Mouse (Mus musculus): Measurements from ENCODE around the gene Mpig6b. TPM values are rescaled to one million over a fixed set of nuclear protein-coding genes. Genes with fewer than 3 reads are reported as not detected.

The Mpig6b gene
- polyA plus RNA-seq, 1 experiment from 2014 or later = 1.3 TPM

DNA sequence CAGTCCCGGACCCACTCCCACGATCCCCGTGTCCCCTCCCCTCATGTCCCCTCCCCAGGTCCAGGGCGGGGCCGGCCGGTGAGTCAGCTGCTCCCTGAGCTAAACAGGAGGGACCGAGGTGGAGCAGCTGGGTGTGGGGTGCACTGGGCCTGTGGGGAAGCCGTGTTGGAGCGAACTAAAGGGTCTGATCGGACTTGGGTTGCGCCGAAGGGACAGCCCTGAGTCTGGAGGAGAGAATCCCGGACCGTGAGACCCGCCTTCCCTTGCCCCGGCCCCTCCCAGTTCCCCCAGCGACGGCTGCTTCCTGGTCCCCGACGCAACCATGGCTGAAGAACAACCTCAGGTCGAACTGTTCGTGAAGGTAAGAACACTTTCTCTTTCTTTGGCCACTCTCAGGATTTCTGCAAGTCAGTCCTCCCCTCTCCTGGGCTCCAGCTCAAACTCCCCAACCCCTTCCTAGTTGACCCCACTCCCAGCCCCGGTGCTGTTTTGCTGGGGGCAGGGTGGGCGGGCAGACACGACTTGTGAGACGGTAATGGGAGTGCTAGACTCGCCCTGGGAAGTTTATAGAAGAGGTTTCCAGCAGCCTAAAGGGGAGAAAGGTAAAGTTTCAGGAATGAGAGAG, 15.7 kb downstream of the Mpig6b start:
- H3K9me3 ChIP-seq (replicated peaks) = no peaks in the 10 kb centered on the region; the same call in 1 of the 2 replicates
- H3K36me3 ChIP-seq = peaks cover 31% of the 10 kb centered on the region
- peak overlapping the region; percentile 97 for H3K27ac ChIP-seq (replicated peaks)
- peak overlapping the region; percentile 70 for H3K4me3 ChIP-seq
- DNase-seq (ENCODE audit: low spot score) = peak; percentile 77
- H3K4me1 ChIP-seq = peaks cover 78% of the 10 kb centered on the region
- under 1% methylated on average over 27 of the region's 27 CpGs for WGBS
- 0 out of 2 replicates have a peak, but pooled peaks cover 3% of the 10 kb centered on the region for H3K27me3 ChIP-seq (ENCODE audit: low read depth, poor library complexity, severe bottlenecking)

DNA sequence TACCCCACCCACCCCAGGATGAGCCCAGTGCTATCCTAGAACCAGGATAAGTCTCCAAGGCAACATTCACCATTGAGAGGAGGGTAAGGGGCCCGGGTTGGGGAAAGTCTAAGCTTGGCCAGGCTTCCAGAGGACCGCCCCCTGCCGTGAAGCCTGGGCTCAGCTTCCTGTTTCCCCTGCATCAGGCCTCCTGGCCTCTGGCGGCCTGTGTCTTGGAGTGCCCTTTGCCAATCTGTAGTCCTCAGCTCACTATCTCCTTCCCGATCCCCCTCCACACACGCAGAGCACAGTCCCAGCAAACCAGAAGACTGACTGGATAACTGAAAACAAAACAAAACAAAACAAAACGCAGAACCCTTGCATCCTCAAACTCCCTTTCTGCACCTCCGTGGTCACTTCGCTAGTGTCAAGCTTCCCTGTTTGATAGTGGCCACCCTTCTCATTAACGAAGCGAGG, 16.4 kb downstream of the Mpig6b start, which contains the start of gene Clic1:
Clic1 (plus strand) TSS at position 406 of the 456 bp plus-strand sequence.
- WGBS = 2% methylated on average over 11 of the region's 11 CpGs
- peaks cover 85% of the 10 kb centered on the region for H3K4me1 ChIP-seq
- peak within 1 kb of the TSS; percentile 70 for H3K4me3 ChIP-seq
- peak; percentile 87 for DNase-seq (ENCODE audit: low spot score)
- 0 out of 2 replicates have a peak, but pooled peaks cover 4% of the 10 kb centered on the region for H3K27me3 ChIP-seq (ENCODE audit: low read depth, poor library complexity, severe bottlenecking)
- peaks cover 24% of the 10 kb centered on the region for H3K36me3 ChIP-seq
- peak within 1 kb of the TSS; percentile 97 for H3K27ac ChIP-seq (replicated peaks)
- no peaks in the 10 kb centered on the region; the same call in 1 of the 2 replicates for H3K9me3 ChIP-seq (replicated peaks)

DNA sequence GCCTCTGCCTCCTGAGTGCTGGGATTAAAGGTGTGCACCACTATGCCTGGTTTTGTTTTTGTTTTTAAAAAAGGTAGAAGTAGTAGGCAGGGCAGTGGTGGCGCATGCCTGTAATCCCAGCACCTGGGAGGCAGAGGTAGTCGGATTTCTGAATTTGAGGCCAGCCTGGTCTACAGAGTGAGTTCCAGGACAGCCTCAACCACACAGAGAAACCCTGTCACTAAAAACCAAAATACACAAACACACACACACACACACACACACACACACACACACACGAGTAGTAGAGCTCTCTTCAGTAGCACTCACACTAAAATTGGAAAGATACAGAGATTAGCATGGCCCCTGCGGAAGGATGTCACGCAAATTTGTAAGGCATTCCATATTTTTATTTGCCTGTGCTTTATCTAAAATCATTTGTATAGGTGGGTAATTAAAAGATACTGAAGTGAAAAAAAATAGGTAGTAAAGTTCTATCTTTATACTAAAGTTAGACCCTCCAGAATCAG, 17.0 kb downstream of the Mpig6b start:
- no peaks in the 10 kb centered on the region; the same call in 1 of the 2 replicates for H3K9me3 ChIP-seq (replicated peaks)
- 63% methylated on average over 5 of the region's 5 CpGs for WGBS
- peaks cover 18% of the 10 kb centered on the region for H3K36me3 ChIP-seq
- no peak for DNase-seq (ENCODE audit: low spot score)
- H3K27ac ChIP-seq (replicated peaks) = peak overlapping the region; percentile 97
- H3K27me3 ChIP-seq (ENCODE audit: low read depth, poor library complexity, severe bottlenecking) = 0 out of 2 replicates have a peak, but pooled peaks cover 4% of the 10 kb centered on the region
- H3K4me1 ChIP-seq = peaks cover 91% of the 10 kb centered on the region
- H3K4me3 ChIP-seq = peak overlapping the region; percentile 70

DNA sequence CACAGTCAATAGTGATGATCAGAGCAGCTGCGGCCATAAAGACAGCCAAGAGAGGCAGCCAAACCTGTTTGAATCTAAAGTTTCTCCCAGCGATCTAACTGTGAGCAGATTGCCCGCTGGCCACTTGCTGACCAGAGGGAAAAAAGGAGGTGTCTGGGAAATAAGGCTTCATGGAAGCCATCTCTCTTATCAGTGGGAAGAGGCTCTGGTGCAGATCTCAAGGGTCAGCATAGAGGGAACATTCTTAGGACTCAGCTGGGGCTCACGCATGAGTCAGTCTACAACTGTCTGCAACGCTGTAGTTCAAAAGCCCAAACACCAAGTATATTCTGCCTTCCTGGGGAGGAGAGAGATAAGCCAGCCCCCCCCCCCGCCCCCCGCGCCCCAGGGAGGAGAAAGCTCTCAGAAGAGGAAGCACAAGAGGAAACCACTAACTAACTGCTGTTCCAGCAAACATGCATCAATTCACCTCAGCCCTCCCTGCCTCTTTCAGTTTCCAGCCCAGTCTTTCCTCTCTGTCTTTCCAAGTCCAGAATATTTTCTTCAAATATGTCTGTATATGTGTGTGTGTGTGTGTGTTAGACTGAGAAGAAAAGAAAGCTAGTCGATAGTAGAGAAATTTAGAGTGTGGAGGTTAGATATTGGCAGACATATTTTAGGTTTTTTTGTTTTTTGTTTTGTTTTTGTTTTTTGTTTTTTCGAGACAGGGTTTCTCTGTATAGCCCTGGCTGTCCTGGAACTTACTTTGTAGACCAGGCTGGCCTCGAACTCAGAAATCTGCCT, 17.6 kb downstream of the Mpig6b start:
- Histone ChIP-seq H3K4me3 (peak overlapping the region; percentile 21; the same call in 1 of the 2 replicates), H3K27me3 (ENCODE audit: low read depth, poor library complexity, severe bottlenecking) (0 out of 2 replicates have a peak, but pooled peaks cover 4% of the 10 kb centered on the region), H3K4me1 (peaks cover 95% of the 10 kb centered on the region), H3K27ac (replicated peaks) (peak overlapping the region; percentile 97), H3K36me3 (peaks cover 12% of the 10 kb centered on the region), H3K9me3 (replicated peaks) (no peaks in the 10 kb centered on the region)
- 38% methylated on average over 11 of the region's 11 CpGs for WGBS
- DNase-seq (ENCODE audit: low spot score) = no peak

DNA sequence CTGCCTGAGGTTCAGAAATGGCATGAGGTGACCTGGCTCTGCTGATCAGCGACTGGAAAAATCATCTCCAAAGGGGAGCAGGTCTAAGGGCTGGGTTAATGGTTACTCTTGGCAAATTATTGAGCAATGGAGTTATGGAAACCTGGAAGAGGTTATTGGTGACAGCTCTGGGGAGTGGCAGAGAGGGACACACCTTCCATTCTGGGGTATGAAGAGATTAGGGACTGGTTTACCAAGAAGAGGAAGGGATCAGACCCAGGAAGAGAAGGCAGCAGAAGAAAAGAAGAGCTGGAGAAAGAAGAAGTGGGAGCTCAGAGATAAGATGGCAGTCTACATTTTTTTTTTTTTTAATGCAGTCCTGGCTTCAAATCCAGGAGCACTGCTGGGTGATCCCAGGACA, 18.3 kb downstream of the Mpig6b start:
- 0 out of 2 replicates have a peak overlapping the region, but pooled peaks have one; percentile 21 for H3K4me3 ChIP-seq

GRCm38 (mm10) chr17:35046681-35047455, 19.1 kb downstream of the Mpig6b start, which contains the start of gene Msh5:
Gene Msh5, minus strand, starts transcription at chr17:35046745.
- DNase-seq (ENCODE audit: low spot score) = peak; percentile 100
- peaks cover 83% of the 10 kb centered on the region for H3K4me1 ChIP-seq
- 0 out of 2 replicates have a peak, but pooled peaks cover 4% of the 10 kb centered on the region for H3K27me3 ChIP-seq (ENCODE audit: low read depth, poor library complexity, severe bottlenecking)
- H3K27ac ChIP-seq (replicated peaks) = peak within 1 kb of the TSS; percentile 97
- WGBS = 2% methylated on average over 33 of the region's 33 CpGs
- no peaks in the 10 kb centered on the region for H3K9me3 ChIP-seq (replicated peaks)
- peak within 1 kb of the TSS; percentile 72 for H3K4me3 ChIP-seq
- no peaks in the 10 kb centered on the region for H3K36me3 ChIP-seq

More for the DNA sequence above, 18.3 kb downstream of the Mpig6b start:
- DNase-seq (ENCODE audit: low spot score) = no peak
- peak overlapping the region; percentile 97 for H3K27ac ChIP-seq (replicated peaks)
- 0 out of 2 replicates have a peak, but pooled peaks cover 4% of the 10 kb centered on the region for H3K27me3 ChIP-seq (ENCODE audit: low read depth, poor library complexity, severe bottlenecking)
- WGBS = 63% methylated on average over 1 of the region's 1 CpGs
- peaks cover 5% of the 10 kb centered on the region for H3K36me3 ChIP-seq
- peaks cover 91% of the 10 kb centered on the region for H3K4me1 ChIP-seq
- no peaks in the 10 kb centered on the region for H3K9me3 ChIP-seq (replicated peaks)

GRCm38 (mm10) chr17:35045807-35046680, 19.9 kb downstream of the Mpig6b start:
- WGBS = 5% methylated on average over 48 of the region's 48 CpGs
- Histone ChIP-seq H3K4me3 (peak overlapping the region; percentile 72), H3K27me3 (ENCODE audit: low read depth, poor library complexity, severe bottlenecking) (0 out of 2 replicates have a peak, but pooled peaks cover 4% of the 10 kb centered on the region), H3K9me3 (replicated peaks) (no peaks in the 10 kb centered on the region), H3K36me3 (no peaks in the 10 kb centered on the region), H3K4me1 (peaks cover 75% of the 10 kb centered on the region), H3K27ac (replicated peaks) (peak overlapping the region; percentile 97)
- DNase-seq (ENCODE audit: low spot score) = no peak

GRCm38 (mm10) chr17:35044904-35045806, 20.8 kb downstream of the Mpig6b start:
- Histone ChIP-seq H3K27ac (replicated peaks) (peak overlapping the region; percentile 97), H3K36me3 (no peaks in the 10 kb centered on the region), H3K27me3 (ENCODE audit: low read depth, poor library complexity, severe bottlenecking) (0 out of 2 replicates have a peak, but pooled peaks cover 4% of the 10 kb centered on the region), H3K9me3 (replicated peaks) (no peaks in the 10 kb centered on the region), H3K4me3 (peak overlapping the region; percentile 72), H3K4me1 (peaks cover 66% of the 10 kb centered on the region)
- no peak for DNase-seq (ENCODE audit: low spot score)
- 90% methylated on average over 7 of the region's 7 CpGs for WGBS

DNA sequence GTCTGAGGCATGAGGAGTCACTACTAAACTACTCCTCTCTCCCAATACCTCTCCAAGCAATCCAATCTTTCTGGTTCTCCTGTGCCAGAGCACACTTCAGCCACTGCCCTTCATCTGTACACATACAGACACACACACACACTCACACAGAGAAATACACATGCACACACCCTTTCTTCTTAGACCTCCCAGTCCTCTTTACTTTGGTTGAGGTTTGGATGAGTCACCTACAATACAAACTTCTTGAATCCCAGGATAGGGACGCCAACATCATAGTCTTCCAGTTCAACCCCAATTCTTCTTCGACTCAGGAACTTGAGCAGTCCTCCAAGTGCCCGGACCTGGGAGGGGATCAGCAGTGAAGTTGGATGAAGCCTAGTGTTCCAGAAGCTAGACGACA, 22.2 kb downstream of the Mpig6b start:
- H3K4me1 ChIP-seq = peaks cover 52% of the 10 kb centered on the region
- 91% methylated on average over 4 of the region's 4 CpGs for WGBS
- no peak overlapping the region for H3K27ac ChIP-seq (replicated peaks)
- no peak overlapping the region for H3K4me3 ChIP-seq
- no peaks in the 10 kb centered on the region for H3K36me3 ChIP-seq
- H3K9me3 ChIP-seq (replicated peaks) = no peaks in the 10 kb centered on the region
- 0 out of 2 replicates have a peak, but pooled peaks cover 4% of the 10 kb centered on the region for H3K27me3 ChIP-seq (ENCODE audit: low read depth, poor library complexity, severe bottlenecking)
- no peak for DNase-seq (ENCODE audit: low spot score)

DNA sequence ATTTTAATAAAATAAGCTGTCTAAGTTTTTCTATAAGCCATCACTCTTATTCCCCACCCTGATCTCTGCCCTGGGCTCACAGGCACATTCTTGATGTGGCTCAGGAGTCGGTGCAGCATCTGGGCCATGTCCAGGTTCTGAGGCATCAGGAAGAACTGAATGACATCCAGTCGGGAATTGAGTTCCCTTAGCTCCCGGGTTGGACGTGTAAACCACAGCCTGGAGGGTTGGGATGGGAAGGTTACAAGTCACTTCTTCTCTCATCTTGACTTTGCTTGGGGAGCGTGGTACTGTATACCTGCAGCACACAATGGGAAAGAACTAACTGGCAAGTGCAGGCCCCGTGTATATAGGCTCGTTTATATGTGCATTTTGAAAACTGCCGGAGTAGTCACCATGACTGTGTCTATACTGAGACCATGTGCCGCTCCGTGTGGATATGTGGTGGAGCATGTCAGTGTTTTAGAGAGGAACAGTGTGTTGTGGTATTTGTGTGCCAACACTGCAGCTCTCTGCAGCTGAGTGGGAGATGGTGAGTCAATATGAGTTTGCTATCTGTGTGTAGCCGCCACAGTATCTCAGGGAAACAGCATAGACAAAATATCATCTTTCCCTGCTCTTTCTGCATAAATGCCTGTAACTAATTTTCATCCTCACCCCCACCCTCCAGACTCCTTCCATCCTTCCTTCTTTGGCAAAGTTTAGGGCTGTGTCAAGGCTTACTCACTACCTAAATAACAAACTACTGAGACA, 26.7 kb downstream of the Mpig6b start:
- Histone ChIP-seq H3K36me3 (no peaks in the 10 kb centered on the region), H3K9me3 (replicated peaks) (no peaks in the 10 kb centered on the region), H3K4me3 (no peak overlapping the region), H3K4me1 (peaks cover 7% of the 10 kb centered on the region; the same call in 1 of the 2 replicates), H3K27ac (replicated peaks) (no peak overlapping the region), H3K27me3 (ENCODE audit: low read depth, poor library complexity, severe bottlenecking) (no peaks in the 10 kb centered on the region)
- 91% methylated on average over 11 of the region's 11 CpGs for WGBS
- no peak for DNase-seq (ENCODE audit: low spot score)

Measured in midbrain, embryonic 10.5 days (tissue).